In genomic region chr19:57357811-57358210, GRCm38 (mm10) we compare ENCODE assay signal across 8 mouse cellular contexts. TPM values are rescaled to one million over a fixed set of nuclear protein-coding genes. Genes with fewer than 3 reads are reported as not detected.
DNase-seq lines count a peak whose midpoint lies in the region; ATAC-seq lines count a peak whose summit lies in the region.

No protein-coding gene starts in this region.

- 0 out of 2 replicates have a peak overlapping the region, but pooled peaks have one; percentile 3 for H3K4me3 ChIP-seq in heart, embryonic 12.5 days
- peak overlapping the region; percentile 99 for H3K4me3 ChIP-seq in megakaryocyte, embryonic 14.5 days (replicated peaks)
- H3K4me3 ChIP-seq in heart, embryonic 16.5 days (ENCODE audit: low read length): peak overlapping the region; percentile 30
- no peak overlapping the region for H3K4me3 ChIP-seq in stomach, embryonic 15.5 days (replicated peaks)

- H3K27me3 ChIP-seq in heart, embryonic 12.5 days (replicated peaks): no peaks in the 10 kb centered on the region
- no peaks in the 10 kb centered on the region for H3K27me3 ChIP-seq in megakaryocyte, embryonic 14.5 days (replicated peaks)
- H3K27me3 ChIP-seq in heart, embryonic 16.5 days (ENCODE audit: control insufficient read depth, insufficient read depth, low read length): no peaks in the 10 kb centered on the region
- no peaks in the 10 kb centered on the region for H3K27me3 ChIP-seq in stomach, embryonic 15.5 days (replicated peaks)

- 82% methylated on average over 5 of the region's 5 CpGs for WGBS in heart, embryonic 12.5 days
- WGBS in heart, embryonic 16.5 days: 79% methylated on average over 5 of the region's 5 CpGs
- WGBS in stomach, embryonic 15.5 days: 86% methylated on average over 5 of the region's 5 CpGs

- H3K36me3 ChIP-seq in heart, embryonic 12.5 days: no peaks in the 10 kb centered on the region
- peaks cover 11% of the 10 kb centered on the region for H3K36me3 ChIP-seq in megakaryocyte, embryonic 14.5 days (replicated peaks; ENCODE audit: low read length)
- no peaks in the 10 kb centered on the region for H3K36me3 ChIP-seq in heart, embryonic 16.5 days (ENCODE audit: control insufficient read depth, insufficient read depth)
- no peaks in the 10 kb centered on the region for H3K36me3 ChIP-seq in stomach, embryonic 15.5 days

- no peak for ATAC-seq in heart, embryonic 12.5 days (ENCODE audit: insufficient number of reproducible peaks, low FRiP score)
- no peak for ATAC-seq in megakaryocyte, adult 5-6 weeks (ENCODE audit: poor library complexity, severe bottlenecking)
- ATAC-seq in heart, embryonic 16.5 days (replicated peaks; ENCODE audit: extremely low read depth, insufficient read depth, low FRiP score): no peak
- no peak for ATAC-seq in stomach, embryonic 15.5 days (ENCODE audit: insufficient read depth, low FRiP score, low read depth)

- H3K27ac ChIP-seq in heart, embryonic 12.5 days (ENCODE audit: poor library complexity, severe bottlenecking): 0 out of 2 replicates have a peak overlapping the region, but pooled peaks have one; percentile 21
- H3K27ac ChIP-seq in heart, embryonic 16.5 days (ENCODE audit: low read length): peak overlapping the region; percentile 74
- H3K27ac ChIP-seq in stomach, embryonic 15.5 days: peak overlapping the region; percentile 23

- no peaks in the 10 kb centered on the region for H3K9me3 ChIP-seq in heart, embryonic 12.5 days (replicated peaks)
- H3K9me3 ChIP-seq in megakaryocyte, embryonic 14.5 days: no peaks in the 10 kb centered on the region
- H3K9me3 ChIP-seq in heart, embryonic 16.5 days (replicated peaks; ENCODE audit: control insufficient read depth, low read length): no peaks in the 10 kb centered on the region
- no peaks in the 10 kb centered on the region for H3K9me3 ChIP-seq in stomach, embryonic 15.5 days

- H3K4me2 ChIP-seq in heart, embryonic 12.5 days: peak overlapping the region; percentile 65
- H3K4me2 ChIP-seq in heart, embryonic 16.5 days (ENCODE audit: low read depth, low read length): peak overlapping the region; percentile 77
- H3K4me2 ChIP-seq in stomach, embryonic 15.5 days: peak overlapping the region; percentile 29

- peaks cover 48% of the 10 kb centered on the region for H3K4me1 ChIP-seq in heart, embryonic 12.5 days (replicated peaks)
- peaks cover 72% of the 10 kb centered on the region for H3K4me1 ChIP-seq in megakaryocyte, embryonic 14.5 days
- H3K4me1 ChIP-seq in heart, embryonic 16.5 days (ENCODE audit: control insufficient read depth, insufficient read depth, low read length): peaks cover 30% of the 10 kb centered on the region
- H3K4me1 ChIP-seq in stomach, embryonic 15.5 days: peaks cover 28% of the 10 kb centered on the region

- H3K9ac ChIP-seq in heart, embryonic 12.5 days: peak overlapping the region; percentile 33; the same call in 1 of the 2 replicates
- H3K9ac ChIP-seq in heart, embryonic 16.5 days (ENCODE audit: low read length): peak overlapping the region; percentile 39; the same call in 1 of the 2 replicates
- no peak overlapping the region for H3K9ac ChIP-seq in stomach, embryonic 15.5 days

- DNase-seq in heart, adult 18-20 months: no peak
- no peak for DNase-seq in left cerebral cortex, postnatal 14 days (ENCODE audit: low spot score in 2 of 2)
- DNase-seq in left cerebral cortex, adult 18-20 months (ENCODE audit: low spot score in 2 of 2): no peak

- intact Hi-C loops in left cerebral cortex, postnatal 14 days (cut with DNase I): no loop called here

RNA-seq across cellular contexts. Expression of gene Fam160b1, which starts 2.7 kb away (rescaled TPM):
- polyA plus RNA-seq in heart, embryonic 12.5 days (2016; fragmentation: Nextera tagmentation; extraction: Ambion mirVana): 15.4 TPM in 2 replicates
- total RNA-seq in heart, adult 18-20 months (2021): 10 to 100 TPM; 10.5 to 11.1 TPM
- 2.9 TPM in 2 replicates for polyA plus RNA-seq in megakaryocyte, embryonic 14.5 days (2012; ENCODE audit: insufficient read depth, low replicate concordance)
- total RNA-seq in megakaryocyte, adult 5-6 weeks (2015): 28.7 and 29.0 TPM in 2 replicates
- total RNA-seq in megakaryocyte, adult 5-6 weeks (2017): 18.4 and 18.8 TPM in 2 replicates
- 10.0 and 10.8 TPM in 2 replicates for polyA plus RNA-seq in heart, embryonic 16.5 days (2015; fragmentation: Nextera tagmentation; extraction: Ambion mirVana)
- 13.9 and 14.3 TPM in 2 replicates for polyA plus RNA-seq in stomach, embryonic 15.5 days (2015; fragmentation: Nextera tagmentation; extraction: Ambion mirVana)
- total RNA-seq in left cerebral cortex, postnatal 14 days (2021): 10 to 100 TPM; 22.6 to 23.5 TPM
- total RNA-seq in left cerebral cortex, adult 18-20 months (2021): 10 to 100 TPM; 25.3 to 26.3 TPM

RNA-seq across cellular contexts. Expression of gene Ablim1, which starts 43.1 kb away (rescaled TPM):
- polyA plus RNA-seq in heart, embryonic 12.5 days (2016; fragmentation: Nextera tagmentation; extraction: Ambion mirVana): 53.4 and 53.5 TPM in 2 replicates
- 100 to 1,000 TPM; 384 to 401 TPM for total RNA-seq in heart, adult 18-20 months (2021)
- 0.17 TPM in 1 of 2 replicates, not detected in the other for polyA plus RNA-seq in megakaryocyte, embryonic 14.5 days (2012; ENCODE audit: insufficient read depth, low replicate concordance)
- total RNA-seq in megakaryocyte, adult 5-6 weeks (2015): 1.7 and 3.6 TPM in 2 replicates
- total RNA-seq in megakaryocyte, adult 5-6 weeks (2017): 2.6 and 3.2 TPM in 2 replicates
- polyA plus RNA-seq in heart, embryonic 16.5 days (2015; fragmentation: Nextera tagmentation; extraction: Ambion mirVana): 72.6 and 76.3 TPM in 2 replicates
- polyA plus RNA-seq in stomach, embryonic 15.5 days (2015; fragmentation: Nextera tagmentation; extraction: Ambion mirVana): 41.0 and 41.2 TPM in 2 replicates
- 100 to 1,000 TPM; 105 to 120 TPM for total RNA-seq in left cerebral cortex, postnatal 14 days (2021)
- total RNA-seq in left cerebral cortex, adult 18-20 months (2021): 100 to 1,000 TPM; 115 to 119 TPM

Comparison
In these comparisons a context has a peak if more than half of its experiments do, and no peak if none do; other contexts are left out.
1. H3K27ac ChIP-seq: peak in every context shown above with its lines; median percentile 74 in heart, embryonic 16.5 days; 23 in stomach, embryonic 15.5 days; 21 in heart, embryonic 12.5 days.
2. RNA of gene Ablim1, which starts 43.1 kb away (total RNA-seq): 384 to 401 TPM in heart, adult 18-20 months, 105 to 120 TPM in left cerebral cortex, postnatal 14 days and 115 to 119 TPM in left cerebral cortex, adult 18-20 months; 1.7 to 3.6 TPM in megakaryocyte, adult 5-6 weeks; every median in the first group is over 10 times any median in the second.
3. Peak in every context shown above with its lines, with median percentiles within 50 percentile points of each other: H3K4me2 ChIP-seq.